Mouse (Mus musculus): ENCODE results near the gene Phf19.

DNA sequence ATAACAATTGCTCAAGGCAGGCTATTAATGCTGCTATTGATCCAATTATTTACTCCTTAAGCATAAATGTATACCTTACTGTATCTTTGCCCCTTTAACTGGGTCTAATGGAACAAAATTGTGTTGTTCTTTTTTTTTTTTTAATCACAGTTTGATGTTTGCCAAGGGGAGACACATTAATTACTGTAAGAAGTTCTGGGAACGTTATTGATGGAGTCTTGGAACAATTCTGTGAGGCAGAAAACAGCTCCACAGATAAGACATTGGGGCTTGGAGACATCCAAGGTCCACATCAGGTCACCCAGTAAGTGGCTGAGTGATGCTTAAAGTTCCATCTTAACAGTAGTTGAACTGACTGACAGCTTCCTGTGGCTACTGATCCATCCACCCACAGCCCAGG is 43.6 kb upstream of the Phf19 start:
- TF ChIP-seq POLR2A (IDR thresholded peaks at IDR 0.05; ENCODE audit: insufficient read length, low read depth) (no peak), E2F4 (IDR thresholded peaks at IDR 0.05; ENCODE audit: insufficient read depth) (no peak), MYOG (IDR thresholded peaks at IDR 0.05; ENCODE audit: control insufficient read depth in 1 of 3, insufficient read depth in 1 of 3, insufficient read length in 2 of 3, low read depth in 2 of 3) (no peak), USF1 (IDR thresholded peaks at IDR 0.05; ENCODE audit: low read depth) (no peak), REST (IDR thresholded peaks at IDR 0.05; ENCODE audit: insufficient read depth, insufficient read length) (no peak), SRF (IDR thresholded peaks at IDR 0.05; ENCODE audit: control insufficient read depth, insufficient read length, low read depth) (no peak), MAX (IDR thresholded peaks at IDR 0.05; ENCODE audit: low read depth) (no peak)
